Mouse (Mus musculus): Measurements from ENCODE around the gene Ift74.

GRCm38 (mm10) chr4:94691078-94691477 lies 76.8 kb downstream of the Ift74 start:
- TF ChIP-seq CTCF (IDR thresholded peaks at IDR 0.05; ENCODE audit: extremely low read depth, insufficient read depth, insufficient read length, insufficient replicate concordance): no peak
- no peak for TF ChIP-seq POLR2A (IDR thresholded peaks at IDR 0.05; ENCODE audit: low read depth, low read length)
